Mouse (Mus musculus): ENCODE measurements at regions not wholly inside any gene's neighbourhood (a gene's known extent, or its start where the extent isn't known, plus 50 kb on each side); places are given as distances from the start of the nearest gene placed in this dataset.
"Not testable (repeated sequence)": the region's sequence is repeated elsewhere in the genome, so short reads cannot be mapped to it uniquely, and the experiment has no call there.

GRCm38 (mm10) chr5:7732566-7732965 lies 227.7 kb upstream of the Steap4 start:
- not testable (repeated sequence) for TF ChIP-seq ZNF384 (IDR thresholded peaks at IDR 0.05; ENCODE audit: low read depth, low read length); CTCF (IDR thresholded peaks at IDR 0.05 in 2 of 3, conservative IDR thresholded peaks at IDR 0.05 in 1 of 3; ENCODE audit: control insufficient read depth in 1 of 3, insufficient read depth in 1 of 3, low read depth in 2 of 3, low read length in 3 of 3, poor library complexity in 1 of 3, severe bottlenecking in 1 of 3); POLR2AphosphoS2 (IDR thresholded peaks at IDR 0.05; ENCODE audit: low read length); NRF1 (IDR thresholded peaks at IDR 0.05; ENCODE audit: insufficient read depth, low read depth, low read length, poor library complexity, severe bottlenecking); TAL1 (IDR thresholded peaks at IDR 0.05; ENCODE audit: low read length); MYC (IDR thresholded peaks at IDR 0.05; ENCODE audit: low read depth, low read length); POLR2A (IDR thresholded peaks at IDR 0.05; ENCODE audit: control insufficient read depth in 1 of 2, insufficient read depth in 1 of 2, low read depth in 1 of 2, low read length in 2 of 2, poor library complexity in 1 of 2); GABPA (IDR thresholded peaks at IDR 0.05; ENCODE audit: low read depth, low read length); MAX (IDR thresholded peaks at IDR 0.05; ENCODE audit: low read length); MEF2A (IDR thresholded peaks at IDR 0.05; ENCODE audit: extremely low read depth, insufficient replicate concordance, low read depth, low read length, poor library complexity, severe bottlenecking); MAZ (IDR thresholded peaks at IDR 0.05; ENCODE audit: low read depth, low read length); CHD2 (IDR thresholded peaks at IDR 0.05; ENCODE audit: low read length)

All from MEL (cell line).